Mouse (Mus musculus): ENCODE data around the gene Wdr63. TPM values are rescaled to one million over a fixed set of nuclear protein-coding genes. Genes with fewer than 3 reads are reported as not detected.

Gene Wdr63
- polyA plus RNA-seq, 1 experiment, result 7.1 TPM

- Histone ChIP-seq H3K4me1 (ENCODE audit: control insufficient read depth, insufficient read depth, low read length) (no peaks in the 10 kb centered on the region), H3K4me3 (replicated peaks; ENCODE audit: extremely low read depth, low read depth, low read length) (no peak overlapping the region)
- TF ChIP-seq POLR2A (IDR thresholded peaks at IDR 0.05; ENCODE audit: borderline replicate concordance, extremely low read depth, low read depth, low read length), result no peak
- no peak for TF ChIP-seq CTCF (IDR thresholded peaks at IDR 0.05; ENCODE audit: insufficient read depth, low read length)
- WGBS, result 68% methylated on average over 9 of the region's 9 CpGs
- no peak for DNase-seq
Observed at GRCm38 (mm10) chr3:146123464-146123825, 15.5 kb upstream of the Wdr63 start.

GRCm38 (mm10) chr3:146122807-146123463 is 15.0 kb upstream of the Wdr63 start:
- no peak for TF ChIP-seq POLR2A (IDR thresholded peaks at IDR 0.05; ENCODE audit: borderline replicate concordance, extremely low read depth, low read depth, low read length)
- no peak for TF ChIP-seq CTCF (IDR thresholded peaks at IDR 0.05; ENCODE audit: insufficient read depth, low read length)
- 67% methylated on average over 8 of the region's 8 CpGs for WGBS
- Histone ChIP-seq H3K4me3 (replicated peaks; ENCODE audit: extremely low read depth, low read depth, low read length) (no peak overlapping the region), H3K4me1 (ENCODE audit: control insufficient read depth, insufficient read depth, low read length) (no peaks in the 10 kb centered on the region)
- no peak for DNase-seq

GRCm38 (mm10) chr3:146122125-146122420 is 14.1 kb upstream of the Wdr63 start:
- whole genome bisulfite sequencing, result 68% methylated on average over 3 of the region's 3 CpGs
- no peaks in the 10 kb centered on the region for H3K4me1 ChIP-seq (ENCODE audit: control insufficient read depth, insufficient read depth, low read length)
- H3K4me3 ChIP-seq (replicated peaks; ENCODE audit: extremely low read depth, low read depth, low read length), result no peak overlapping the region
- no peak for DNase-seq
- TF ChIP-seq POLR2A (IDR thresholded peaks at IDR 0.05; ENCODE audit: borderline replicate concordance, extremely low read depth, low read depth, low read length) (no peak), CTCF (IDR thresholded peaks at IDR 0.05; ENCODE audit: insufficient read depth, low read length) (no peak)

- 17% methylated on average over 25 of the region's 25 CpGs for WGBS
- TF ChIP-seq CTCF (IDR thresholded peaks at IDR 0.05; ENCODE audit: insufficient read depth, low read length) (no peak), POLR2A (IDR thresholded peaks at IDR 0.05; ENCODE audit: borderline replicate concordance, extremely low read depth, low read depth, low read length) (no peak)
- no peak for DNase-seq
- Histone ChIP-seq H3K4me3 (replicated peaks; ENCODE audit: extremely low read depth, low read depth, low read length) (no peak overlapping the region), H3K4me1 (ENCODE audit: control insufficient read depth, insufficient read depth, low read length) (no peaks in the 10 kb centered on the region)
Observed at GRCm38 (mm10) chr3:146121310-146122124, 13.6 kb upstream of the Wdr63 start.

GRCm38 (mm10) chr3:146117997-146118457 is 10.1 kb upstream of the Wdr63 start:
- 60% methylated on average over 9 of the region's 9 CpGs for WGBS
- no peak for DNase-seq
- no peaks in the 10 kb centered on the region for H3K4me1 ChIP-seq (ENCODE audit: control insufficient read depth, insufficient read depth, low read length)
- TF ChIP-seq POLR2A (IDR thresholded peaks at IDR 0.05; ENCODE audit: borderline replicate concordance, extremely low read depth, low read depth, low read length), result no peak
- no peak overlapping the region for H3K4me3 ChIP-seq (replicated peaks; ENCODE audit: extremely low read depth, low read depth, low read length)

GRCm38 (mm10) chr3:146117258-146117996 is 9.5 kb upstream of the Wdr63 start, which contains the start of gene Mcoln3:
Mcoln3 (plus strand) TSS chr3:146117450.
- no peak for DNase-seq
- WGBS, result 13% methylated on average over 35 of the region's 35 CpGs
- H3K4me3 ChIP-seq (replicated peaks; ENCODE audit: extremely low read depth, low read depth, low read length), result peak within 1 kb of the TSS; percentile 10
- no peaks in the 10 kb centered on the region for H3K4me1 ChIP-seq (ENCODE audit: control insufficient read depth, insufficient read depth, low read length)
- TF ChIP-seq CTCF (IDR thresholded peaks at IDR 0.05; ENCODE audit: insufficient read depth, low read length) (no peak), POLR2A (IDR thresholded peaks at IDR 0.05; ENCODE audit: borderline replicate concordance, extremely low read depth, low read depth, low read length) (no peak)

GRCm38 (mm10) chr3:146110916-146111315 is 3.0 kb upstream of the Wdr63 start:
- TF ChIP-seq CTCF (IDR thresholded peaks at IDR 0.05; ENCODE audit: insufficient read depth, low read length) (no peak), POLR2A (IDR thresholded peaks at IDR 0.05; ENCODE audit: borderline replicate concordance, extremely low read depth, low read depth, low read length) (no peak)
- Histone ChIP-seq H3K4me3 (replicated peaks; ENCODE audit: extremely low read depth, low read depth, low read length) (no peak overlapping the region), H3K4me1 (ENCODE audit: control insufficient read depth, insufficient read depth, low read length) (0 out of 2 replicates have a peak, but pooled peaks cover 2% of the 10 kb centered on the region)
- 69% methylated on average over 6 of the region's 6 CpGs for WGBS
- no peak for DNase-seq

GRCm38 (mm10) chr3:146110358-146110757 is 2.4 kb upstream of the Wdr63 start:
- Histone ChIP-seq H3K4me3 (replicated peaks; ENCODE audit: extremely low read depth, low read depth, low read length) (no peak overlapping the region), H3K4me1 (ENCODE audit: control insufficient read depth, insufficient read depth, low read length) (0 out of 2 replicates have a peak, but pooled peaks cover 2% of the 10 kb centered on the region)
- WGBS, result 54% methylated on average over 2 of the region's 2 CpGs
- DNase-seq, result no peak
- TF ChIP-seq CTCF (IDR thresholded peaks at IDR 0.05; ENCODE audit: insufficient read depth, low read length) (no peak), POLR2A (IDR thresholded peaks at IDR 0.05; ENCODE audit: borderline replicate concordance, extremely low read depth, low read depth, low read length) (no peak)

GRCm38 (mm10) chr3:146108945-146109344 is 1.0 kb upstream of the Wdr63 start:
- Histone ChIP-seq H3K4me1 (ENCODE audit: control insufficient read depth, insufficient read depth, low read length) (0 out of 2 replicates have a peak, but pooled peaks cover 2% of the 10 kb centered on the region), H3K4me3 (replicated peaks; ENCODE audit: extremely low read depth, low read depth, low read length) (no peak overlapping the region)
- no peak for DNase-seq
- TF ChIP-seq CTCF (IDR thresholded peaks at IDR 0.05; ENCODE audit: insufficient read depth, low read length) (no peak), POLR2A (IDR thresholded peaks at IDR 0.05; ENCODE audit: borderline replicate concordance, extremely low read depth, low read depth, low read length) (no peak)
- 64% methylated on average over 2 of the region's 2 CpGs for WGBS
